Mouse (Mus musculus) liver, embryonic 15.5 days (tissue): ENCODE results near the gene Aldh6a1. TPM values are rescaled to one million over a fixed set of nuclear protein-coding genes. Genes with fewer than 3 reads are reported as not detected.

ENCODE experiments used
- polyA plus RNA-seq: library from polyadenylated mRNA; unstranded; fragments of >200 nt; fragmentation: Nextera tagmentation; extraction: Ambion mirVana; gene quantifications from 2 replicates; pipeline ENCODE4 v1.2.1, GENCODE M21; 2015

The Aldh6a1 gene
- polyA plus RNA-seq, 1 experiment from 2014 or later = 33.7 TPM

Other genes with a start within 250 kb of the Aldh6a1 start
- 7.7 and 8.7 TPM in 2 replicates for gene Elmsan1, start 232.1 kb downstream of the Aldh6a1 start, polyA plus RNA-seq
- 22.4 and 23.7 TPM in 2 replicates for gene Ptgr2, start 165.8 kb downstream of the Aldh6a1 start, polyA plus RNA-seq
- 35.4 and 38.4 TPM in 2 replicates for gene Zfp410, start 134.2 kb downstream of the Aldh6a1 start, polyA plus RNA-seq
- gene Coq6, start 89.3 kb downstream of the Aldh6a1 start, polyA plus RNA-seq = 24.7 and 25.5 TPM in 2 replicates
- gene Fam161b, start 89.2 kb downstream of the Aldh6a1 start, polyA plus RNA-seq = 1.0 and 1.4 TPM in 2 replicates
- gene Entpd5, start 42.0 kb downstream of the Aldh6a1 start, polyA plus RNA-seq = 13.7 and 14.6 TPM in 2 replicates
- gene Bbof1, start 41.9 kb downstream of the Aldh6a1 start, polyA plus RNA-seq = 0.21 and 0.26 TPM in 2 replicates
- 12.2 and 12.6 TPM in 2 replicates for gene Rnf113a2, start 33.8 kb downstream of the Aldh6a1 start, polyA plus RNA-seq
- 11.9 and 13.3 TPM in 2 replicates for gene Lin52, start 418 bp upstream of the Aldh6a1 start, polyA plus RNA-seq
- gene Vsx2, start 118.8 kb upstream of the Aldh6a1 start, polyA plus RNA-seq = not detected in 2 replicates
- 3.7 and 3.9 TPM in 2 replicates for gene Abcd4, start 166.4 kb upstream of the Aldh6a1 start, polyA plus RNA-seq
- gene Vrtn, start 190.0 kb upstream of the Aldh6a1 start, polyA plus RNA-seq = not detected in 2 replicates
- gene Syndig1l, start 247.8 kb upstream of the Aldh6a1 start, polyA plus RNA-seq = 0.06 and 0.10 TPM in 2 replicates